Mouse (Mus musculus) frontal cortex, postnatal 25 days (tissue): ENCODE data around the gene Tex50.

Source experiments
- DNase-seq, 2 experiments: peaks; one replicate each; pipeline ENCODE4 v3.0.0; 2022; ENCODE audit warnings: low spot score in 2 of 2

The Tex50 gene

DNA sequence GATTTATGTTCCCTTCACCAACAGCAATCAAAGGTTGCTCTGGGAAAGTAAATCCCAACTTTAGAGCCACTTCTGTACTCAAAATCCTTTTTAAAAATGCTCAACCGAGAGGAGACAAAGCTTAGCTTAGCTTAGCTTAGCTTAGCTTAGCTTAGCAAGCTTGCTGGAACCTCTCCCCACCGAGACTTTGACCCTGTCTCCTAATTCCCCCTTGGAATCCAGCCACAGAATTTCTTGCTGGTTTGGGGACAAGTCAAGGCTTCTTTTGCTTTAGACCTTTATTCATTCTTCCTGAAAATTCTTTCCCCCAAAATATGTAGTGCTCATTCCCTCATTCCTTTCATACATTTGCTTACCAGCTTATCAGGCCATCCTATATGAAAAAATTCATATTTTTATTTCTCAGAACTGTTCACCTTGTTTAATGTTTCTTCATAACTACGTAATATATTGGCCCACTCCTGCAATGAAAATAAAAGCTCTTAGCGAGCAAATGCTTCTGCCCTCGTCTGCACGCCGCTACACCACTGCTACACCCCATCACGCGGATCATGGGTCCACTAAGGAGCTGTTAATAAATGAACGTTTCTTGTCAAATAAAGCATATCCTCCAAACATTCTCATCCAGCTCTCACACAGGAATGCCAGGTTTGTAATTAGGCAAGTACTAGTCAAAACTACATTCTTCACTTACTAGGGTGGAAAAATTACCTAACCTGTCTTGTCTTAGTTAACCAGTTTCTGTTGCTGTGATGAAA lies 36.3 kb downstream of the Tex50 start:
- DNase-seq = no peak

DNA sequence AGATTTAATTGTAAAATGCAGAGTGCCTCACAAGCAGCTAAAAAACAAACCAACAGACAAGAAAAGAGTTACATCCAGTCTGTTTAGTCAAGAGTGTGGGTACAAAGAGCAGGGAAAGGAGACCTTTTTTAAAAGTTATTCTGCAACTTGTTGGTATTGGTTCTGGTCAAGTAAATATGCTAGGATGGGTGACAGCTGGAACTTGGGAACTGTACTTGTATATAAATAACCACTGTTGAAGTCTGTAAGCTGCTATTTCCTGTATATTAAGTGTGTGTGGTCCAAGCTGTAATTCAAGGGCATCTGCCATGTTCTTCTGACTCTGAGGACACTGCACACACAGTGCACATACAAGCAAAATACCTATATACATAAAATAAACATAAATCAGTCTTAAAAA lies 44.5 kb downstream of the Tex50 start:
- no peak for DNase-seq

DNA sequence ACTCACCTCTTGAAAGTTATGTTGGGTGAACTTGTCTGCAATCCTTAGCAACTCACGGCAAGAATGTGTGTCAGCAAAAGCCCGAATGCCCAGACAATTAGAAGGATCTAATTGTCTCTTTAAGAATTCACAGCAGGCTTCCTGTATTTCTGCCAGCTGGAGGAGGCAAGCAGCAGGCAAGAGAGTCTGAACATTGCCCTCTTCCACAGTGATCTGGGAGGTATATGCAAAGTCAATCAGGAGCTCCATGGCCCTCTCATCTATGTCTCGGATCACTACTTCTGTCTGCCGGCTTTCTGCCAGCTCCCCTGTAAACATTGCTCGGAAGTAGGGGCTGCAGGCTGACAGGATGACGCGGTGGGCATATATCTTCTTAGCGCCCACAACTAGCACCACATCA lies 49.9 kb downstream of the Tex50 start:
- DNase-seq = no peak
